Mouse (Mus musculus): ENCODE results near the gene Tbxas1.

Gene Tbxas1

GRCm38 (mm10) chr6:38900479-38901126, 25.4 kb downstream of the Tbxas1 start:
- DNase-seq, result no peak

DNA sequence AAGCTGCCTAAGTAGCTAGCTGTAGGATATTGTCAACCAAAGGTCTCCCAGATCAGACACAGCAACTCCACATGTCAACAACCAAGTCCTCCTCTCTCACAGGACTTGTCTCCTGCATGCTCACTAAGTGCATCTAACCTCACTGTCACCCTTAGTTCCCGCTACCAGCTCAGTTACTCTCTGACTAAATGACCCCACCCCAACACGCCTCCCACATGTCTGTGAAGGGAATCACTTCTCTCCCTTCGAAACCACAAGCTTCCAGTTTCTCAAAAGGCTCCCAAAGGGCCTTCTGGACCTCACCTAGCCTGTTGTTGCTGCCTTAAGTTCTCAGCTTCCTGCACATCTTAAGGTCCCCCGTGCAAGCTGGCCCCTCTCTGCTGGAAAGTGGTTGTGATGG, 25.9 kb downstream of the Tbxas1 start:
- DNase-seq, result peak; percentile 64

DNA sequence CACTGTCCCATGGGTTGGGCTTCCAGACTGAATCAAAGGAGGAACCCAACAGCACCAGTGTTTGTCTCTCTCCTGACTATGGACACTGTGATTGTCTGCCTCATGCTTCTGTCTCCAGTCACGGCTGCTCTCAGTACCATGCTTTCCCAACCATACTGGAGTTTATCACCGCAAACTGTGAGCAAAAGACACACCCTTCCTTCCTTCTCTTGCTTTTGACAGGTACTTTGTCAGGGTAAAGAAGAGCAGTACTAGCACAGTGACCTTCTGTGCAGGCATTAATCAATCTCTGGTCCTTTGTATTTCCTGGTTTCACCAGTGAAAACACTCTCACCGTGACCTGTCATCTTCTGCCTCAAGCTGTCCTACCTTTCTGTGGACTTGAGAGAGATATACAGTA, 26.4 kb downstream of the Tbxas1 start:
- no peak for DNase-seq

GRCm38 (mm10) chr6:38902820-38903439, 27.7 kb downstream of the Tbxas1 start:
- DNase-seq, result no peak

GRCm38 (mm10) chr6:38906005-38906404, 30.8 kb downstream of the Tbxas1 start:
- no peak for DNase-seq

- DNase-seq, result no peak
Observed at GRCm38 (mm10) chr6:38908401-38908800, 33.2 kb downstream of the Tbxas1 start.

DNA sequence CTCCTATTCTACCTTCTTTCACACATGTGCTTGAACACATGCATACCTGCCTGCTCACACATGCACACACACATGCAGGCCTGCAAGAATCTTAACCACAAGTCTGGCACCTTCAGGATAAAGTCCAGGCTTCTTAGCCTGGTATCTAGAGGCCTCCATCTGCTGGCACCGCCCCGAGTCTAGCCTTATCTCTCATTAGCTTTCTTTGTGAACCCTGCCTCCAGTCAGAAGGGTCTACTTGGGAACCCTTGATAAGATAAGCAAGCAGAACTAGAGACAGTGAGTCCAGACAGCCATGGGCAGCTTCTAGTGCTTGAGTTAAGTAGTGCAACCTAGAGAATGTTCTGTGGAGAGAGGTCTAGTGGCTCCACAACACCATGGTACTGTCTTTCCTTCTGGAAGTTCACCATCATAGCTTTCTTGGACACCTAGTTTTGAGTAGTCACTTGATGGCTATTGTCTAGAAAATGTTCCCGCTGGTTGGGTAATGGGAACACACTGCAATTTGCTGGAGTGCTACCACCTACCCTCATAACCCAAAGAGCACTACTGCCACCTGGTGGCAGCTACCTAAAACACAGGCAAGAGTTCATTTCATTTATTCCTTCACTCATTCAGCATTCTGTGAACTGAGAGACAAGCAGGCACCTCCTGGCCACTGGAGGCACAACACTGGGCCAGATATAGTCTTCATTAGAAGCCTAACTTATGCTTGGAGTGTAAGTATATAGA, 35.8 kb downstream of the Tbxas1 start:
- peak; percentile 81 for DNase-seq

GRCm38 (mm10) chr6:38912121-38912660, 37.0 kb downstream of the Tbxas1 start:
- peak; percentile 54 for DNase-seq

- no peak for DNase-seq
Observed at GRCm38 (mm10) chr6:38912845-38913244, 37.6 kb downstream of the Tbxas1 start.

- DNase-seq, result no peak
Observed at GRCm38 (mm10) chr6:38913386-38914042, 38.3 kb downstream of the Tbxas1 start.

DNA sequence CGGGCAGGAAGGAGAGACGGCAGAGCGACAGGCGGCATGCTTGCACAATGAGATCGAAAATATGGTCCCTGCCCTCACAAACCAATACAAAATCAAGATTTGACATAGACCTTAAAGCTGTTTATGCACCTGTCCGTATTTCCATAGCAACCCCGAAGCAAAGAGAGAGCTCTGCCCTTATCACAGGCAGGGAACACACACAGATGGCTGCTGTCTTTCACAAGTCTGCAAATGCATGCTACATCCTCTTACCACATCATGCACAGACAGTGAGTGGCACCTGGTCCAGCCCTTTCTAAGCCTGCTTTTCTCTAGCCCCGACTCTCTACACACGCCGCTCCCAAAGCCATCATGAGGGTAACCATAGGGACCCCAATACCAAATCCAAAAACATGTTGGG, 39.0 kb downstream of the Tbxas1 start:
- no peak for DNase-seq

- no peak for DNase-seq
Observed at GRCm38 (mm10) chr6:38915776-38916175, 40.6 kb downstream of the Tbxas1 start.

DNA sequence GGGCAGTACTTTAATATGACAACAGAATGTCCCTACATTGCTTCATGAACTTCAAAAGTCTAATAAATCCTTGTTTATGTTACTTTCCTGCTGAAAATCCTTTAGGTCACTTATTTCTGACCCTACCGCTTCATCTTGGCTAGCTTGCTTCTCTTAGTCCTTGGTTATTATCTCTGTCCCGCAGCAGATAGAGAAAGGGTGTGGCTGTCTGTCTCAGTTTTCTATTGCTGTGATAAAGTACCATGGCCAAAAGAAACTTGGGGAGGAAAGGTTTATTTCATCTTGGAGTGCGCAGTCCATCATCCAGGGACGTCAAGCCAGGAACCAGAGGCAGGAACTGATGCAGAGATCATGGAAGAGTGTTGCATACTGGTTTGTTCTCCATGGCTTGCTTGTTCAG, 41.4 kb downstream of the Tbxas1 start:
- DNase-seq, result no peak

GRCm38 (mm10) chr6:38917415-38917814, 42.2 kb downstream of the Tbxas1 start:
- DNase-seq, result peak; percentile 53

- DNase-seq, result no peak
Observed at GRCm38 (mm10) chr6:38918728-38919127, 43.5 kb downstream of the Tbxas1 start.

DNA sequence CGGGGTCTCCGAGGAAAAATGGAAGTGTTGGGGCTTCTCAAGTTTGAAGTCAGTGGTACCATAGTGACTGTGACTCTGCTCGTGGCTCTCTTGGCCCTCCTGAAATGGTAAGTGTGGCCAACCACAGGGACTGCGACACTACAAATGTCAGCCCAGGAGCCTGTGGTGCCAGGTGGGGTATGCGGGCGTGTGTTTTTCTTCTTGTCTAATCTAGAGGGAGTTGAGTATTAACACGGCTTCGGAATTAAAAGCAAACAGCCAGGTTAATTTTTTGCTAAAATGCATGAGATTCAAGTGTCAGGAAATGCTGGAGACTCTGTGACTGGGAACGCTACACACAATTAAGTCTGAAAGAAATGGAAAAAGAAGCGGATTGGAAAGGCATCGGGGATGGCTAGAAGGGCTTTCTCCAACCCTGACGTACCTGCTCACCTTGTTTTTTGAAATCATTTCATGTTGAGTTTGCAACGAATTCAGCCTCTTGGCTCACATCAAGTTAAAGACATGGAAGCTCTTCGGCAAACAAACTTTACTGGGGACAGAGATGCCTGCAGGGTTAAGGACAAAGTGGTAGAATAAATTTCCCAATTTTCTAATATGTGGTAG, 44.0 kb downstream of the Tbxas1 start:
- no peak for DNase-seq

DNA sequence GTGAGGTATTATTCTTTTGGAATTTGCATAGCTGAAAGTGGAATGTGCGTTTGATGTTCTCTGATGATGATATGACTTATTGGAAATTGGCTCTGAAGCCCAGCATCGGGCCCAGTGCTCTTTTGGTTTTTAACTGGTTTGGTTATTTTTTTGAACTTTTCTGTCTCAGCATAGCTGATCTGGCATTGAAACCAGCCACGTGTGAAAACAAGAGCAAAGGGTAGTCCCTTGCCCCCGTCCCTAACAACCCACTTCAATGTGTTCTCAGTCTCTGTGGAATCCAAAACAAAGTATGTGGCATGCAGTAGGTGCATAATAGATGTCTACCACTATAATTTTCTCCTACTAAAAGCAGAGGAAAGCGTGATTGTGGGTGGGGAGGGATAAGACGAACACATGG, 44.9 kb downstream of the Tbxas1 start:
- no peak for DNase-seq

- DNase-seq, result no peak
Observed at GRCm38 (mm10) chr6:38921095-38921809, 46.0 kb downstream of the Tbxas1 start.

- DNase-seq, result no peak
Observed at GRCm38 (mm10) chr6:38921810-38922116, 46.6 kb downstream of the Tbxas1 start.

DNA sequence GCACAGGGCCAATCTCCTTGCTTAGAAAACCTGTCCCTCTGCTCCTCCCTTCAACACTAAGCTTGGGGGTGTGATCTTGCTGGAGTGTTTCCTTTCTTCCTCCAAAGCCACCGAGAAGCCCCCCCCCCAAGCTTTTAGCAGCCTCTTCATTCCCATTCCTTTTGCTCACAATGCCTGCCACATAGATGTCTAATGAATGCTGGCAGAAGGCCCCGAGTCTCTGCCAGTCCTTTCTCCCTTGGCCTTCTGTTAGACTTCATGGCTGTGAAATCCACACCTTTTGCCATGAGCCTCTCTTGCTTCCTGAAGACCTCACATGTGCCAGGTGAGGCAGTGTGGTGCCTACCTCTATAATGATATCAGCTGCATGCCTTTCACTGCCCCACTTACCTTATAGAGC, 47.3 kb downstream of the Tbxas1 start:
- no peak for DNase-seq

- no peak for DNase-seq
Observed at GRCm38 (mm10) chr6:38923450-38923849, 48.2 kb downstream of the Tbxas1 start.
